Mouse (Mus musculus) cerebellum, adult 2 months (tissue): ENCODE data around the gene Tex52. TPM values are rescaled to one million over a fixed set of nuclear protein-coding genes. Genes with fewer than 3 reads are reported as not detected.

Experiments used
- DNase-seq, 2 experiments: peaks; one replicate each; pipeline ENCODE4 v3.0.0; 2021
- H3K27ac ChIP-seq: fragments of 200-500 bp; 2 replicates; pipeline ENCODE4 v1.5.1; 2012; ENCODE audit warnings: low read length, control low read depth, inconsistent platforms; ENCODE audit not compliant: insufficient read depth
- H3K27me3 ChIP-seq: fragments of 200-500 bp; 2 replicates; pipeline ENCODE4 v1.6.1; 2012; ENCODE audit warnings: inconsistent platforms, mild to moderate bottlenecking, low read length, moderate library complexity; ENCODE audit not compliant: control insufficient read depth, insufficient read depth
- H3K4me1 ChIP-seq: fragments of 200-500 bp; 2 replicates; pipeline ENCODE4 v1.6.1; 2011; ENCODE audit warnings: low read length; ENCODE audit not compliant: control insufficient read depth, insufficient read depth
- H3K4me3 ChIP-seq: fragments of 200-500 bp; replicated peaks from 2 replicates; pipeline ENCODE3; 2011; ENCODE audit warnings: mild to moderate bottlenecking, low read depth, low read length, control low read depth; ENCODE audit not compliant: insufficient read depth
- CTCF ChIP-seq: fragments of 200-500 bp; IDR thresholded peaks from 2 replicates; pipeline ENCODE4 v1.5.1; 2011; ENCODE audit warnings: low read depth, mild to moderate bottlenecking, control low read depth, low read length, moderate library complexity, borderline replicate concordance; ENCODE audit not compliant: insufficient read depth
- POLR2A ChIP-seq: fragments of 200-500 bp; IDR thresholded peaks from 2 replicates; pipeline ENCODE4 v1.6.1; 2011; ENCODE audit warnings: low read length, control low read depth, borderline replicate concordance; ENCODE audit not compliant: insufficient read depth
- WGBS: fragments of 180-500 bp; shearing (Covaris S2); methylation state at CpG from one replicate; pipeline ENCODE4 v1.1.7; 2018; 5-methylcytosine and 5-hydroxymethylcytosine counted together
- polyA plus RNA-seq: library from polyadenylated mRNA; depleted of rRNA; stranded (reverse); fragments of >200 nt; gene quantifications from 2 replicates; pipeline ENCODE4 v1.2.3, GENCODE M21; 2012

Gene Tex52
- polyA plus RNA-seq, 1 experiment = 8.0 TPM

DNA sequence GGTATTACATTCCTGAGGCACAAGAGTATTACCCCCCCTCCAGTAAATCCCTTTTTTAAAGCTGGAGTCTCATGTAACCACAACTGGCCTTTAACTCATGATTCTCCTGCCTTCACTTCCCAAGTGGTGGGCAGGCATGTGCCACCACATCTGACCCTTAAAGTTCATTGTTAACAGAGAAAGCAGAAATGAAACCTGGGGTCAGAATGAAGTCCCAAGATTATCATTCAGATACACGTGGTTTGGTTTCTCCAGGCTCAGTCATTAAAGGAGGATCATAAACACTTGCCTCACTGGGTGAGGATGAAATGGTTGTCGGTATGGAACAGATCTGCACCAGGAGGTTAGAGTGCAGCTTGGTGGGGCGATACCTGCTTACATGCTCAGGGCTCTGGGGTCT, 6.0 kb downstream of the Tex52 start:
- 76% methylated on average over 3 of the region's 3 CpGs for WGBS

DNA sequence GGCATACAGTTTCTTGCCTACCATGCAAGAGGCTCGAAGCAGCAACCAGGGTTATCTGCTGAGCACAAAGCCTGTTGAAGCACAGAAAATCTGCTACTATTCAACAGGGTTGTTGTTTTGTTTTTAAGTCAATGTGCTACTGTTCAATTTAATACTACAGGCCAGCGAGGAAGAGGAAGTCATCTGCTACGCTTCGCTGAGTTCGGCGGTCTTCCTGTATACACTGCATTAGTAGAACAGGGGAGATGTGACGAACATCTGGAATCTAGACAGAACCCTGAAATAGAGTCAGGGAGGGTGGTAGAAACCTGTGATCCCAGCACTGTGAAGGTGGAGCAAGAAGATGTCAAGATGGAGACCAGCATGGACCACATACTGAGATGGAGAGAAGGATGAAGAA, 8.5 kb downstream of the Tex52 start:
- DNase-seq = no peak
- H3K4me1 ChIP-seq = no peaks in the 10 kb centered on the region; the same call in 1 of the 2 replicates
- no peak for TF ChIP-seq POLR2A
- no peak for TF ChIP-seq CTCF
- no peaks in the 10 kb centered on the region for H3K27me3 ChIP-seq
- WGBS = 81% methylated on average over 7 of the region's 7 CpGs
- H3K27ac ChIP-seq = no peak overlapping the region
- no peak overlapping the region for H3K4me3 ChIP-seq

More for the DNA sequence above, 6.0 kb downstream of the Tex52 start:
- H3K4me3 ChIP-seq = no peak overlapping the region
- DNase-seq = no peak
- no peak overlapping the region for H3K27ac ChIP-seq
- H3K4me1 ChIP-seq = no peaks in the 10 kb centered on the region
- no peak for TF ChIP-seq CTCF
- TF ChIP-seq POLR2A = no peak
- no peaks in the 10 kb centered on the region for H3K27me3 ChIP-seq

DNA sequence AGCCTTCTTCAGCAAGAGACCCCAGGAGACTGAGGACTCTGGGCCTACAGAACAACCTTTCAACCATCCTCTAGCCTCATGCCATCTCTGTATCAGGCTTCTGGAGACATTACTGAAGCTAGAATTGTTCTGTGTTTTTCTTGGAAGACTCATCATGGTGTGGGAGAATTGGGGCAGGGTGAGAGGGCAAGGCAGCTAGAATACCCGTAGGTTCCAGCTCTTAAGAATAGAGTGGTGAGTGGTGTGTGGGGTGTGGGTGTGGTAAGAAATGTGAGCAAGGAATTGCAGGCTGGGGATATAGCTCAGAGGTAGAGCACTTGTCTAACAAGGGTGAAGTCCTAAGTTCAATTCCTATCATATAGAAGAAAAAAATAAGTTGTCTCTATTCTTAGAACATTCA, 9.8 kb downstream of the Tex52 start:
- no peak overlapping the region for H3K4me3 ChIP-seq
- no peak for TF ChIP-seq CTCF
- TF ChIP-seq POLR2A = no peak
- no peak for DNase-seq
- H3K4me1 ChIP-seq = no peaks in the 10 kb centered on the region; the same call in 1 of the 2 replicates
- 74% methylated on average over 1 of the region's 1 CpGs for WGBS
- no peak overlapping the region for H3K27ac ChIP-seq
- H3K27me3 ChIP-seq = no peaks in the 10 kb centered on the region

DNA sequence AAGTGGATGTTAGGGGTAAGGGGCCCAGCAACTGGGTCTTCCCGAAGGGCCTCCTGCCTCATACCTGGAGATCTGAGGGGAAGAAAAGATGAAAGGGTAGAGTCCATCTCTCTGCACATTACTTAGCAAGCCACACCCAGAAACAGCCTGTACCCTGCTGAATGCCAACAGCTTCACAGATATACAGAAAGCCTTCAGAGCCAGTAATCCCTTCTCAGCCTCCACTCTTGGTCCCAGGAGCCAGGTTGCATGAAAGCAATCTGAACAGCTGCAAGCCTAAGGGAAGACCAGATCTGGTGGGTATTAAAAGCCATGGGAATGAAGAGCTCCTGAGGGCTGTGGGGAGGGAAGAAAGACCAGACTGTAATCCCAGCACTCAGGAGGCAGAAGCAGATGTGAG, 13.9 kb downstream of the Tex52 start:
- no peak for TF ChIP-seq CTCF
- no peak for TF ChIP-seq POLR2A
- DNase-seq = no peak
- WGBS = 92% methylated on average over 1 of the region's 1 CpGs
- H3K27ac ChIP-seq = no peak overlapping the region
- H3K4me3 ChIP-seq = no peak overlapping the region
- H3K27me3 ChIP-seq = no peaks in the 10 kb centered on the region
- H3K4me1 ChIP-seq = no peaks in the 10 kb centered on the region; the same call in 1 of the 2 replicates

DNA sequence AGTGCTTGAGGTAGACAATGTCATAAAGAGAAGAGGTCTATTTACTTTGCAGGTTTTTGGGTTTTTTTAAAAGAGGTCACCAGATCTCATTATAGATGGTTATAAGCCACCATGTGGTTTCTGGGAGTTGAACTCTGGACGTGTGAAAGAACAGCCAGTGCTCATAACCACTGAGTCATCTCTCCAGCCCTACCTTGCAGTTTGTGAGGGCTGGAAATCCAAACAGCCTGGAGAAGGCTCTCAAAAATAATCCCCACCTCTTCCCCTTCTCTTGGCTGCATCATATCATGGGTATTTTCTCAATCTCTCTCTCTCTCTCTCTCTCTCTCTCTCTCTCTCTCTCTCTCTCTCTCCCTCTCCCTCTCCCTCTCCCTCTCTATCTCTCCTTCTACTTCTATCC, 15.4 kb downstream of the Tex52 start:
- no peak for DNase-seq
- no peaks in the 10 kb centered on the region for H3K27me3 ChIP-seq
- H3K27ac ChIP-seq = no peak overlapping the region
- TF ChIP-seq CTCF (no peak), POLR2A (no peak)
- 46% methylated on average over 1 of the region's 1 CpGs for WGBS
- H3K4me1 ChIP-seq = no peaks in the 10 kb centered on the region; the same call in 1 of the 2 replicates
- no peak overlapping the region for H3K4me3 ChIP-seq

DNA sequence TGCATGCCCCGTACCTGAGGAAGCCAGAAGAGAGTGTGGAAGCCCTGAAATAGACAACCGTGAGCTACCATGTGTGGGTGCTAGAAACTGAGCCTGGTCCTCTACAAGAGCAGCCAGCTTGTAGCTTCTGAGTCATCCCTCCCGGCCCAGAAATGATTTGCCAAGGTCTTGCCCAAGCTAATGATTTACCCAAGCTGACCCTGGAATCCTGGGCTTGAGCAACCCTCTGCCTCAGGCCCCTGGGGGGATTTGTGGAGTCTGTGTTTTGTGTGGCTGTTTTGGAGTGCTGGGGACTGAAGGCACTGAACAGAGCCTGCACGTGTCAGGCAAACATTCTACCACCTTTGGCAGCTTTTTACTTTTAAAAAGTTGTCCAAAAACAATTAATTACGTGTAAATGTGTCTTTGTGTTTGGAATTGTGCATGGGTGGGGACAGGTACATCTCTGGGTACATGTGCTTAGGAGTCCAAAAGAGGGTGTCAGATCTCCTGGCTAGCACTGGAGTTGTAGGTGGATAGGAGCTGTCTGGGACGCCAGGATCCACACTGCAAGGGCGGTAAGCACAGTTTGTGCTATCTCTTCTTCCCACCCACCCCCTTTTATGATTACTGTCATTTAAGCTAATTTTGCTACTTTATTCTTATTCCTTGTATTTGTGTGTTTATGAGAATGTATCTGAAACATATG, 22.5 kb downstream of the Tex52 start:
- Histone ChIP-seq H3K27ac (no peak overlapping the region), H3K4me3 (no peak overlapping the region), H3K4me1 (peaks cover 4% of the 10 kb centered on the region; the same call in 1 of the 2 replicates), H3K27me3 (no peaks in the 10 kb centered on the region)
- 85% methylated on average over 7 of the region's 7 CpGs for WGBS
- TF ChIP-seq CTCF (no peak), POLR2A (no peak)
- no peak for DNase-seq

DNA sequence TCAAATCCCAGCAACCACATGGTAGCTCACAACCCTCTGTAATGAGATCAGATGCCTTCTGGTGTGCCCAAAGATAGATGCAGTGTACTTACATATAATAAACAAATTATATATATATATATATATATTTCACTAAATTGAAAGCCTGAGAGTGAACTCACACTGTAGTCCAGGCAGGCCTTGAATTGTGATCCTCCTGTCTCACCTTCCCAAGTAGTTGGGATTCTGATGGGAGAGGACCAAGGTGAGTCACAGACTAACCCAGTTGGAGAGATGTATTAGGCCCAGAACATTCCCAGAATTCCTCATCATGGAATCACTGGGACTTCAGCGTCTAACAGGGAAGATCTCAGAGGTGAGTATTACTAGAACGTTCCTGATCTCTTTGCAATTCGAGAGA, 23.7 kb downstream of the Tex52 start, which contains the start of gene Nrip2:
Nrip2 (plus strand) TSS at position 301 of the 400 bp plus-strand sequence.
- TF ChIP-seq POLR2A (no peak), CTCF (no peak)
- H3K27me3 ChIP-seq = no peaks in the 10 kb centered on the region
- peaks cover 4% of the 10 kb centered on the region; the same call in 1 of the 2 replicates for H3K4me1 ChIP-seq
- WGBS = 19% methylated on average over 3 of the region's 3 CpGs
- DNase-seq = no peak
- peak within 1 kb of the TSS; percentile 63 for H3K27ac ChIP-seq
- H3K4me3 ChIP-seq = peak within 1 kb of the TSS; percentile 63

DNA sequence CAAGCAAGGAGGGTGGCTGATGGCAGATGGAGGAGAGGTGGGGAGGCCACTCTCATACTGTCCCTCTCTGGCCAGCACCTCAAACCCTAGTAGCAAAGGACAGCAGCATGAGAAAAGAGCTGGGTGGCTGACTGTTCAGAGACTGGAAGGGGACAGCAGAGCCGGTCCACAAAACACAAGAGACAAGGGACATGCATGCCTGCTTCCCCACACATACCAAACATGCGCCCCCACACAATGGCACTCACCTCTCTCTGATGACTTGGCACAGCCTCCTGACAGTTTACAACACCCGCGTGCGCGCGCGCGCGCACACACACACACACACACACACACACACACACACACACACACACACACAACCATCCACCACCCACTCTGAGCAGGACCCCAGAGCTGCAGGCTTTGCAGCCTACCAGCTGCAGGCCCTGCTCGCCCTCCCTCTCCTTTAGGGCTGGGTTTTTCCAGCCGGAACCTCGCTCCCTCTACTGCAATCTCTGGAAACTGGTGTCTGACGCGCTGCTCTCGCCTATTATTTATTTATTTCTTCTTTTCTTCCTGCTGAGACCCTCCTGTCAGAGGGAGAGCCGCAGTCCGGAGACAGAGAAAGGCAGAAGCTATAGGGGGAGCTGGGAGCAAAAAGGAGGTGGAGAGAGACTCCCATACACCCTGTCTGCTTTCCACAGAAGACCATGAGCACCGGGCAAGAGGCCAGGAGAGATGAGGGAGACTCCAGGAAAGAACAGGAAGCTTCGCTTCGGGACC, 24.3 kb downstream of the Tex52 start:
- no peak for TF ChIP-seq CTCF
- TF ChIP-seq POLR2A = 0 out of 2 replicates have a peak, but pooled peaks have one; percentile 16
- peak; percentile 72 to 80 for DNase-seq
- Histone ChIP-seq H3K27me3 (no peaks in the 10 kb centered on the region), H3K27ac (peak overlapping the region; percentile 63), H3K4me1 (peaks cover 6% of the 10 kb centered on the region), H3K4me3 (peak overlapping the region; percentile 63)
- WGBS = 12% methylated on average over 21 of the region's 21 CpGs

DNA sequence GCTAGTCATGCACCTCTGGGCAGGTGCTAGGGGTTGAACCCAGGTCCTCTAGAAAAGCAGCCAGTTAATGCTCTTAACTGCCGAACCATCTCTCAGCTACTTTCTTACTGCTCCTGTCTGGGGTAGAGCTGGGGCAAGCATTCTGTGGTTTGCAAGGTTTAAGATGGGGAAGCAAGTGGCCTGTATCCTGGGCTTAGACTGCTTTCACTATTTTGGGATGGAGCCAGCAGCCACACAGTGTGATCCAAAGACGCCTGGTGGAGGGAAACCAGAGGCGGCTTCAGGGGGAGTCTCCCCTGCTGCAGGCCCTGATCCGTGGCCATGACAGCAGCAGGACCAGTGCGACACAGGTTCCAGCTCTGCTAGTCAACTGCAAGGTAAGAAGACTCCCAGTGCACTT, 29.5 kb downstream of the Tex52 start:
- Histone ChIP-seq H3K27me3 (no peaks in the 10 kb centered on the region), H3K4me3 (no peak overlapping the region), H3K4me1 (peaks cover 3% of the 10 kb centered on the region), H3K27ac (no peak overlapping the region)
- WGBS = 28% methylated on average over 5 of the region's 5 CpGs
- DNase-seq = no peak
- TF ChIP-seq CTCF (no peak), POLR2A (no peak)
